Mouse (Mus musculus) neural tube, embryonic 14.5 days (tissue): Measurements from ENCODE around the gene Cmc2. TPM values are rescaled to one million over a fixed set of nuclear protein-coding genes. Genes with fewer than 3 reads are reported as not detected.
A peak's percentile ranks its signal among the peaks of the same experiment; 100 is the strongest.

Source experiments
- ATAC-seq: fragments of 200-750 bp; cut with Nextera tagmentation; 2 replicates; pipeline ENCODE4 v1.8.0; 2017; ENCODE audit warnings: low read depth, mild to moderate bottlenecking, moderate TSS enrichment, moderate library complexity
- H3K27ac ChIP-seq: fragments of 300-500 bp; sonication (generic); 2 replicates; pipeline ENCODE4 v1.5.1; 2014; ENCODE audit warnings: low read depth, mild to moderate bottlenecking, control low read depth, low read length, moderate library complexity, mixed read lengths
- H3K27me3 ChIP-seq: fragments of 300-500 bp; sonication (generic); 2 replicates; pipeline ENCODE4 v1.6.1; 2014; ENCODE audit warnings: low read length; ENCODE audit not compliant: control insufficient read depth, insufficient read depth
- H3K36me3 ChIP-seq: fragments of 300-500 bp; sonication (generic); 2 replicates; pipeline ENCODE4 v1.6.1; 2014; ENCODE audit warnings: low read length, mixed read lengths; ENCODE audit not compliant: control insufficient read depth, insufficient read depth
- H3K4me1 ChIP-seq: fragments of 300-500 bp; sonication (generic); 2 replicates; pipeline ENCODE4 v1.6.1; 2014; ENCODE audit warnings: low read length; ENCODE audit not compliant: control insufficient read depth, insufficient read depth
- H3K4me2 ChIP-seq: fragments of 300-500 bp; sonication (generic); 2 replicates; pipeline ENCODE4 v1.6.1; 2014; ENCODE audit warnings: mild to moderate bottlenecking, low read depth, low read length, control low read depth
- H3K4me3 ChIP-seq: fragments of 300-500 bp; sonication (generic); 2 replicates; pipeline ENCODE4 v1.5.1; 2014; ENCODE audit warnings: low read depth, low read length, control low read depth, mixed read lengths
- H3K9ac ChIP-seq: fragments of 300-500 bp; sonication (generic); replicated peaks from 2 replicates; pipeline ENCODE4 v1.6.1; 2014; ENCODE audit warnings: low read depth, mild to moderate bottlenecking, control low read depth, low read length, mixed read lengths
- H3K9me3 ChIP-seq: fragments of 300-500 bp; sonication (generic); 2 replicates; pipeline ENCODE4 v1.6.1; 2016; ENCODE audit warnings: low read length; ENCODE audit not compliant: control insufficient read depth
- WGBS: fragments of 180-500 bp; shearing (Covaris S2); extraction: QIAGEN DNeasy Blood & Tissue Kit; methylation state at CpG from one replicate; pipeline ENCODE4 v1.1.7; 2014; 5-methylcytosine and 5-hydroxymethylcytosine counted together
- polyA plus RNA-seq: library from polyadenylated mRNA; unstranded; fragments of >200 nt; fragmentation: Nextera tagmentation; extraction: Ambion mirVana; gene quantifications from 2 replicates; pipeline ENCODE4 v1.2.1, GENCODE M21; 2014

Gene Cmc2
- polyA plus RNA-seq, 1 experiment from 2014 or later: 30.1 TPM

DNA sequence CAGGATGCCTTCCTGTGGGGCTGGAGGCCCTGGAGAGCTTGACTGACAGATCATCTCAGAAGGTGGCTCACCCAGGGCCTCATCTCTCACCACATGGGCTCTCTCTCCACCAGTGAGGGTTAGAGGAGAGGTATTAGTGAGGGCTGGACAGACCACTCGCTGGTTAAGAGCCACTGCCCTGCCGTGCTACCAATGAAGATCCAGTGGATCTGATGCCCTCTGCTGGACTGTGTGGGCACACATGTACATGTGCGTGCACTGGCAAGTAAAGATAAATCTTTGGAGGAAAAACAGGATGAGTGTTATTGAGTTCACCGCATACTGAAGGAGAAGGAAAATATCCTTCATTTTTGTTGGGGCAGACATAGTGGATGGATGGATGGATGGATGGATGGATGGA is 52.6 kb downstream of the Cmc2 start:
- no peaks in the 10 kb centered on the region for H3K9me3 ChIP-seq
- H3K4me2 ChIP-seq: no peak overlapping the region
- no peak overlapping the region for H3K27ac ChIP-seq
- H3K36me3 ChIP-seq: no peaks in the 10 kb centered on the region
- H3K4me3 ChIP-seq: no peak overlapping the region
- WGBS: 34% methylated on average over 4 of the region's 4 CpGs
- H3K4me1 ChIP-seq: no peaks in the 10 kb centered on the region
- no peaks in the 10 kb centered on the region for H3K27me3 ChIP-seq
- ATAC-seq: peak; percentile 60; the same call in 1 of the 2 replicates
- no peak overlapping the region for H3K9ac ChIP-seq

DNA sequence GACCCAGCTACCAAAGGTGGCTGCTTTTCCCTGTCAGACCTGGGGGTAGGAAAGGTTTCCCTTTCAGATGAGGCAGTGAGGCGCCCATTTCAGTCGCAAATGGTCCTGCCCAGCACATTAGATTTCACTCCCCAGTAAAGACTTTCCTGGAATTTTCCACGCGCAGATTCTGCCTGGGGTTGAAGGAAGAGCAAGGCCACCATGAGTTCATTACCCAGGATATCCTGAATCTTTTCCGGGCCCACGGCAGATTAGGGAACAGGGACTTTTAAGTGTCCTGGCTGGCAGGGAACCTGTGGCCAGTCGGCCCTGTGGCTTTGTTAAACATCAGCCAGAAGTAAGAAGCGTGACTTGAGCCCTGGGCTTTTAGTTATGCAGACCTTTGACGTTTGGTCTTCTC is 53.9 kb downstream of the Cmc2 start:
- H3K27ac ChIP-seq: no peak overlapping the region
- 0 out of 2 replicates have a peak, but pooled peaks cover 4% of the 10 kb centered on the region for H3K4me1 ChIP-seq
- no peaks in the 10 kb centered on the region for H3K36me3 ChIP-seq
- H3K4me2 ChIP-seq: no peak overlapping the region
- 73% methylated on average over 9 of the region's 9 CpGs for WGBS
- no peak overlapping the region for H3K9ac ChIP-seq
- H3K9me3 ChIP-seq: no peaks in the 10 kb centered on the region
- H3K27me3 ChIP-seq: no peaks in the 10 kb centered on the region; the same call in 1 of the 2 replicates
- ATAC-seq: no peak
- H3K4me3 ChIP-seq: no peak overlapping the region

DNA sequence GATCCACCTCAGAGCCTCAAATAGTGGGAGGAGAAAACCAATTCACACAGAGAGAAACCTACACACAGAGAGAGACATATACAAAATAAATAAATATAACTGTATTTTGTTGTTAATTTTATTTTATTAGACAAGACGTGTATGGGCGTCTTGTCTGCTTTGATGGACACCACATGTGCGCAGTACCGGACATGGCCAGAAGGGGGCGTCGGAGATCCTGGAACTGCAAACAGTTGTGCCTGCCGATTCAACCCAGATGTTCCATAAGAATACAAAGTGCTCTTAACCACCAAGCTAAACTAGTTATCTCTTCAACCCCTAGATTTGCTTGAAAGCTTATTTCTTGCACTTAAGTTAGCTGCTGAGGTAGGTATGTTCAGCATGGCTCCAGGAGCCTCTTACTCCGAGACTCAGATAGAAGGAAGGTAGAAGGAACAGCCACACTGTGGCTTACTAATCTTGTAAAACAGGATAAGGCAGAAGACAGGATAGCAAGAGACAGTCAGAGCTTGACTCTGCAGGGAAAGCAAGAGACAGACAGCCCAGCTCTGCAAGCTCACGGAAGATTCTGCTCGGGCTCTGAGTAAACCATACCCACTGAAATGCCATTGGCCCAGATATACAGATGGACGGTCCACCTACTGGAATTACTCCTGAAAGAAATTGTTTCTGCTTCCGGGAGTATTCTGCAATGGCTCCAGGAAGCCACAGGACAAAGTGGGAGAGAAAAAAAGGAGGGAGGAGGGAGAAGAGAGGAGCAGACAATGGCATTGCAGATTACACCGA is 54.9 kb downstream of the Cmc2 start:
- Histone ChIP-seq H3K4me3 (no peak overlapping the region), H3K27ac (no peak overlapping the region), H3K9me3 (no peaks in the 10 kb centered on the region), H3K36me3 (no peaks in the 10 kb centered on the region), H3K4me1 (0 out of 2 replicates have a peak, but pooled peaks cover 4% of the 10 kb centered on the region), H3K4me2 (no peak overlapping the region), H3K9ac (no peak overlapping the region), H3K27me3 (no peaks in the 10 kb centered on the region; the same call in 1 of the 2 replicates)
- WGBS: 73% methylated on average over 13 of the region's 13 CpGs
- no peak for ATAC-seq

DNA sequence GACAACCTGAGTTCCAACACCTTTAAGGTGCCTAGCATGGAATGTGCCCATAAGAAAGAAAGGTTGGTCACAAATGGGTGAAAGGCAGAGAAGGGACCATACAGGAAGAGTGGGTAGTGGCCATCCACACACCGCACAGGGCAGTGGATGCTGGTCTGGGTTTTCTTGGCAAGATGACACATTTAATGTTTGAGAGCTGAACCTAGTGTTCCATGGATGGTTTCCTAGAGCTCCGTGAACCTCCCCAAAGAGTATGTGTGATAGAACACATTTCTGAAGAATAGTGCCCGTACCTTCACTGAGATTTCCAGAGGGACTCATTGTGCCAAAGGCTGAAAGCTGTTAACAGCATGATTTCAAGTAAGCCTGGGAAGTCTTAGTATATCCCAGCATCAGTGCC is 56.7 kb downstream of the Cmc2 start:
- Histone ChIP-seq H3K4me2 (no peak overlapping the region), H3K4me3 (no peak overlapping the region), H3K36me3 (no peaks in the 10 kb centered on the region), H3K27ac (no peak overlapping the region), H3K9ac (no peak overlapping the region), H3K4me1 (0 out of 2 replicates have a peak, but pooled peaks cover 4% of the 10 kb centered on the region), H3K27me3 (no peaks in the 10 kb centered on the region; the same call in 1 of the 2 replicates), H3K9me3 (no peaks in the 10 kb centered on the region)
- 75% methylated on average over 3 of the region's 3 CpGs for WGBS
- no peak for ATAC-seq

DNA sequence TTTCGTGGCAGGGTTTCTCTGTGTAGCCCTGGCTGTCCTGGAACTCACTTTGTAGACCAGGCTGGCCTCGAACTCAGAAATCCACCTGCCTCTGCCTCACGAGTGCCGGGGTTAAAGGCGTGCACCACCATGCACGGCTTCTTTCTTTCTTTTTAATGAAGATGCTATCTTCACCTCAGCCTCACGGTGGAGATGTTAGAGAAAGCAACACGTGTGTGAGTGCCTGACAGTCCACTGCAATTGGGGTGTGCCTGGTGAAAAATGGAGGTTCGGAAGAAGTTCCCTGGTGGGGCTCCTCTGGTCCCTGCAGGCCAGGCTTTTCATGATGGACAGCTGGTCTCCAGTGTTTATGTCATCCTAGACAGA is 57.2 kb downstream of the Cmc2 start:
- Histone ChIP-seq H3K27me3 (no peaks in the 10 kb centered on the region; the same call in 1 of the 2 replicates), H3K27ac (no peak overlapping the region), H3K9me3 (no peaks in the 10 kb centered on the region), H3K4me1 (0 out of 2 replicates have a peak, but pooled peaks cover 4% of the 10 kb centered on the region), H3K4me2 (no peak overlapping the region), H3K4me3 (no peak overlapping the region), H3K36me3 (no peaks in the 10 kb centered on the region), H3K9ac (no peak overlapping the region)
- 59% methylated on average over 9 of the region's 9 CpGs for WGBS
- ATAC-seq: no peak

DNA sequence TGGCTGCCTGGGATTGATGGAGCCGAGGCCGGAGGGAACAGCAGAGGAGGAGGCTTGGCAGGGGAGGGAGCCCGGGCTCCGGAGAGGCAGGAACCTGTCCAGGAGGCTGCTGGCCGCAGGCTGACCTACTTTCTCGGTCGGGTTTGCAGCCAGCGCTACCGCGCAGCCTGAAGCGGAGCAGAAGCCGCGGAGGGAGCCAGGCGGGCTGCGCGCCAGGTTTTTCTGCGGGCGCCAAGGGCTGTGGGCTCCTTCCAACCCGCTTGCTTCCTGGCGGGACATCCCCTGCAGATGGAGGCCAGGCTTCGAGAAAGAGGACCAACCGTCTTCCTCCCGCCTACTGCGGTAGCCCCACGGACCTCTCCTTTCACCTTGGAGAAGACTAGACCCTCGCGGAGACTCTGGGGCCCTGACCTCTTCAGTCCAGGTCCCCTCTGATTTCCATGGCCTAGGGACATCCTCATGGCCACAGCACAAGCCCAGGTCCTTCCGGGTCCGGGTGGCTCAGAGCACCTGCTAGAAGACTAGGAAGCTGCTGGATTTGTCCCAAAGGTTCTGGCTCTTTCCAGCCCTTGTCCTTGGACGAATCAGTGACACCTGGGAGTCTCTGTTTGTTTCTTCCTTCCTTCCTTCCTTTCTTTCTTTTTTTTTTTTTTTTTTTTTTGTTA is 57.8 kb downstream of the Cmc2 start:
- Histone ChIP-seq H3K4me3 (peak overlapping the region; percentile 22; the same call in 1 of the 2 replicates), H3K9me3 (no peaks in the 10 kb centered on the region), H3K4me2 (peak overlapping the region; percentile 55), H3K27me3 (no peaks in the 10 kb centered on the region; the same call in 1 of the 2 replicates), H3K9ac (peak overlapping the region; percentile 35; the same call in 1 of the 2 replicates), H3K4me1 (0 out of 2 replicates have a peak, but pooled peaks cover 4% of the 10 kb centered on the region), H3K36me3 (no peaks in the 10 kb centered on the region), H3K27ac (no peak overlapping the region)
- ATAC-seq: no peak; the same call in 1 of the 2 replicates
- 4% methylated on average over 30 of the region's 30 CpGs for WGBS

DNA sequence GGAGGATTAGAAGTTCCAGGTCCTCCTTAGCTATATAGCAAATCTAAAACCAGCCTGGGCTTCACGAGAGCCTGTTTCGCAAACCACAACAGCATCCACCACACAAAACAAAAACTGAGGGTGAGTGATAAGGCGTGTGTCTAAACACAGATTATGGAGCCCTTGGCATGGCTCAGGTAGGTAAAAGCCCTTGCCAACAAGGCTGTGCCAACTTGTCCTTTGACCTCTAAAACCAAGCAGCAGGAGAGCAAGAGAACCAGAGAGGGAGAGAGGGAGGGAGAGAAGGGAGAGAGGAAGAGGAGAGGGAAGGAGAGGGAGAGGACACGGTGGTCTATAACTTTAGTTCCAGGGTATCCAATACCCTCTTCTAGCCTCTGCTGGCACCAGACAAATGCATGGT is 59.1 kb downstream of the Cmc2 start:
- Histone ChIP-seq H3K4me2 (no peak overlapping the region), H3K36me3 (no peaks in the 10 kb centered on the region), H3K9ac (no peak overlapping the region), H3K9me3 (no peaks in the 10 kb centered on the region), H3K27ac (no peak overlapping the region), H3K27me3 (no peaks in the 10 kb centered on the region; the same call in 1 of the 2 replicates), H3K4me1 (0 out of 2 replicates have a peak, but pooled peaks cover 4% of the 10 kb centered on the region), H3K4me3 (no peak overlapping the region)
- WGBS: 89% methylated on average over 4 of the region's 4 CpGs
- no peak for ATAC-seq

DNA sequence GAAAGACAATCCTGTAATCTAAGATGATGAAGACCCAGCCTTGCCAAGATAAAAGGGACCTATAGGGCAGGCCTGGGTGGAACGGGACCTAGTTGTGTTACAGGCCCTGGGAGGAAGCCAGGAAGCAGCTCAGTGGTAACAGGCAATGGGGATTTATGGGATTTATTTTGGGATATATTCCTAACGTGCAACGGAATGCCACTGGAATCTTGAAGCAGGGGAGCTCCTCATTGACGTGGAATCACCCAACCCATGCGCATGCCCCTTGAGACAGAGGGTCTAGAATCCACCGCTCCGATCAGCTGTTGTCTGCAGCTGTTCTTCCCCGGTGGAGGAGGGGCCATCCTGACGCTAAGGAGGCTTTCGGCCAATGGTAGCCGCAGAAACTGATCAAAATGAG is 69.2 kb downstream of the Cmc2 start:
- H3K9ac ChIP-seq: no peak overlapping the region
- no peaks in the 10 kb centered on the region for H3K36me3 ChIP-seq
- no peaks in the 10 kb centered on the region for H3K27me3 ChIP-seq
- no peak overlapping the region for H3K4me3 ChIP-seq
- no peaks in the 10 kb centered on the region for H3K9me3 ChIP-seq
- H3K27ac ChIP-seq: no peak overlapping the region
- ATAC-seq: no peak
- H3K4me1 ChIP-seq: no peaks in the 10 kb centered on the region
- 92% methylated on average over 11 of the region's 11 CpGs for WGBS
- no peak overlapping the region for H3K4me2 ChIP-seq

DNA sequence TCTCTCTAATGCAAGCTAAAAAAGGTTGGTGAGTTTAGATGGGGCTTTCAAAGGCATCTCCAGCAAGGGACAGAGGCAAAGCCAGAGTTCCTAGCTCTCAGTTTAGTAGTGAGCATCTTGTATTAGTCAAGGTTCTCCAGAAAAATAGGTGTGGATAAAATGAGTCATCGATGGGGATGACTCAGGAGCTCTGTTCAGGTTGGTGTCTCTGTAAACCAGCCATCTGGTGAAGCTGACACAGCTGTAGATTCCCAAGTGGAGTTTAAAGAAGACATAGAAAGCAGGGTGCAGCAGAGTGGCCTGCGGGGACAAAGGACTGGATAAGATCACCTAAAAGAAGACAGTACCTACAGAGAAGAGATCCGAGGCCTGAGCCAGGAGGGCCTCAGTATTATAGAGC is 73.2 kb downstream of the Cmc2 start:
- H3K4me1 ChIP-seq: no peaks in the 10 kb centered on the region
- ATAC-seq: no peak
- H3K9me3 ChIP-seq: no peaks in the 10 kb centered on the region
- H3K9ac ChIP-seq: no peak overlapping the region
- no peak overlapping the region for H3K27ac ChIP-seq
- no peak overlapping the region for H3K4me3 ChIP-seq
- H3K4me2 ChIP-seq: no peak overlapping the region
- 86% methylated on average over 3 of the region's 3 CpGs for WGBS
- H3K36me3 ChIP-seq: no peaks in the 10 kb centered on the region
- H3K27me3 ChIP-seq: no peaks in the 10 kb centered on the region
